ENCODE assay signal across 8 mouse cellular contexts in genomic region chr1:90753869-90754563, GRCm38 (mm10).
DNase-seq lines count a peak whose midpoint lies in the region; ATAC-seq and TF ChIP-seq lines count a peak whose summit lies in the region.

No protein-coding gene starts in this region.

- H3K9ac ChIP-seq in forebrain, postnatal 0 days = no peak overlapping the region; the same call in 1 of the 2 replicates
- no peak overlapping the region for H3K9ac ChIP-seq in forebrain, embryonic 13.5 days

- H3K4me3 ChIP-seq in forebrain, postnatal 0 days (ENCODE audit: low read depth, low read length) = no peak overlapping the region
- no peak overlapping the region for H3K4me3 ChIP-seq in forebrain, embryonic 13.5 days
- H3K4me3 ChIP-seq in embryonic fibroblast, embryonic 13.5 days (ENCODE audit: insufficient read depth, low read length) = no peak overlapping the region

- peak overlapping the region; percentile 21; the same call in 1 of the 2 replicates for H3K4me2 ChIP-seq in forebrain, postnatal 0 days (ENCODE audit: low read depth)
- no peak overlapping the region for H3K4me2 ChIP-seq in forebrain, embryonic 13.5 days

- TF ChIP-seq POLR2A in embryonic fibroblast, embryonic 13.5 days (IDR thresholded peaks at IDR 0.05; ENCODE audit: low read depth, low read length) = no peak

- peaks cover 8% of the 10 kb centered on the region; the same call in 1 of the 2 replicates for H3K4me1 ChIP-seq in forebrain, postnatal 0 days (ENCODE audit: insufficient read depth)
- H3K4me1 ChIP-seq in forebrain, embryonic 13.5 days = 0 out of 2 replicates have a peak, but pooled peaks cover 4% of the 10 kb centered on the region
- peaks cover 21% of the 10 kb centered on the region for H3K4me1 ChIP-seq in embryonic fibroblast, embryonic 13.5 days (ENCODE audit: control insufficient read depth, insufficient read depth, low read length)

- H3K36me3 ChIP-seq in forebrain, postnatal 0 days (ENCODE audit: insufficient read depth) = no peaks in the 10 kb centered on the region
- no peaks in the 10 kb centered on the region for H3K36me3 ChIP-seq in forebrain, embryonic 13.5 days (ENCODE audit: poor library complexity, severe bottlenecking)

- WGBS in forebrain, postnatal 0 days = 36% methylated on average over 17 of the region's 17 CpGs
- WGBS in forebrain, embryonic 13.5 days = 62% methylated on average over 17 of the region's 17 CpGs

- intact Hi-C loops in left cerebral cortex, postnatal 4 days (cut with DNase I) = no loop called here

- H3K27me3 ChIP-seq in forebrain, postnatal 0 days (ENCODE audit: insufficient read depth, low read length) = no peaks in the 10 kb centered on the region
- no peaks in the 10 kb centered on the region for H3K27me3 ChIP-seq in forebrain, embryonic 13.5 days

- H3K9me3 ChIP-seq in forebrain, postnatal 0 days (ENCODE audit: low read length) = no peaks in the 10 kb centered on the region
- no peaks in the 10 kb centered on the region for H3K9me3 ChIP-seq in forebrain, embryonic 13.5 days (replicated peaks)

- peak; percentile 81 for ATAC-seq in forebrain, postnatal 0 days
- no peak for ATAC-seq in forebrain, embryonic 13.5 days

- DNase-seq in forebrain, postnatal 0 days = peak; percentile 74
- DNase-seq in 3134 (ENCODE audit: extremely low read depth, insufficient read length, low spot score) = peak; percentile 71
- DNase-seq in left cerebral cortex, postnatal 4 days = peak; percentile 52
- no peak for DNase-seq in thymus, postnatal 36 days
- no peak for DNase-seq in urinary bladder, adult 2 months (ENCODE audit: low spot score)
- DNase-seq in B cell, adult 2 months = no peak

- no peak for TF ChIP-seq CTCF in forebrain, postnatal 0 days (IDR thresholded peaks at IDR 0.05; ENCODE audit: low read depth)
- TF ChIP-seq CTCF in embryonic fibroblast, embryonic 13.5 days (IDR thresholded peaks at IDR 0.05; ENCODE audit: borderline replicate concordance, insufficient read depth, low read length) = no peak

- H3K27ac ChIP-seq in forebrain, postnatal 0 days (ENCODE audit: low read depth, low read length) = peak overlapping the region; percentile 54; the same call in 1 of the 2 replicates
- no peak overlapping the region for H3K27ac ChIP-seq in forebrain, embryonic 13.5 days
- peak overlapping the region; percentile 88 for H3K27ac ChIP-seq in embryonic fibroblast, embryonic 13.5 days (ENCODE audit: insufficient read depth, low read length)

Comparison
In these comparisons a context has a peak if more than half of its experiments do, and no peak if none do; other contexts are left out.
1. DNase-seq: peak in forebrain, postnatal 0 days (single experiment), 3134 (single experiment) and left cerebral cortex, postnatal 4 days (single experiment); none in thymus, postnatal 36 days (0 of 2), urinary bladder, adult 2 months (single experiment) and B cell, adult 2 months (0 of 2).